Mouse (Mus musculus): ENCODE measurements around the gene Aldh2.
"Not testable (repeated sequence)": the region's sequence is repeated elsewhere in the genome, so short reads cannot be mapped to it uniquely, and the experiment has no call there.

GRCm38 (mm10) chr5:121603815-121604214 lies 10.2 kb upstream of the Aldh2 start:
- not testable (repeated sequence) for TF ChIP-seq CTCF (IDR thresholded peaks at IDR 0.05; ENCODE audit: control insufficient read depth, insufficient read depth, insufficient read length); CEBPB (IDR thresholded peaks at IDR 0.05; ENCODE audit: low read depth); MAX (IDR thresholded peaks at IDR 0.05); MYOD1 (IDR thresholded peaks at IDR 0.05; ENCODE audit: control insufficient read depth, insufficient read length, low read depth)

All from C2C12 (cell line).